Comparison of ENCODE assay signal across 8 mouse cellular contexts in genomic region chr10:31609066-31609961, GRCm38 (mm10). TPM values are rescaled to one million over a fixed set of nuclear protein-coding genes. Genes with fewer than 3 reads are reported as not detected.
DNase-seq lines count a peak whose midpoint lies in the region; ATAC-seq and TF ChIP-seq lines count a peak whose summit lies in the region.

Gene Rnf217, minus strand, starts transcription at chr10:31609184.

- peak within 1 kb of the TSS; percentile 94 for H3K9ac ChIP-seq in hindbrain, postnatal 0 days (replicated peaks; ENCODE audit: low read length)

- peaks cover 21% of the 10 kb centered on the region for H3K4me1 ChIP-seq in hindbrain, postnatal 0 days (ENCODE audit: insufficient read depth, low read length)

- TF ChIP-seq CTCF in hindbrain, postnatal 0 days (IDR thresholded peaks at IDR 0.05; ENCODE audit: low read depth) = no peak

- peak; percentile 87 for DNase-seq in adrenal gland, adult 2 months
- peak; percentile 69 for DNase-seq in gastrocnemius, postnatal 14 days
- peak; percentile 77 for DNase-seq in hindbrain, postnatal 0 days (ENCODE audit: low spot score)
- peak; percentile 55 to 76 for DNase-seq in left cerebral cortex, adult 9 months (ENCODE audit: low spot score in 2 of 2)
- DNase-seq in lung, postnatal 4 days = peak; percentile 69 to 78
- peak; percentile 38 for DNase-seq in retina, postnatal 7 days (ENCODE audit: low read depth, low spot score)

- peak within 1 kb of the TSS; percentile 86 for H3K27ac ChIP-seq in hindbrain, postnatal 0 days

- peak within 1 kb of the TSS; percentile 89 for H3K4me3 ChIP-seq in hindbrain, postnatal 0 days (ENCODE audit: low read length)

- WGBS in hindbrain, postnatal 0 days = under 1% methylated on average over 80 of the region's 106 CpGs

- H3K27me3 ChIP-seq in hindbrain, postnatal 0 days (ENCODE audit: insufficient read depth, low read length) = no peaks in the 10 kb centered on the region

- H3K4me2 ChIP-seq in hindbrain, postnatal 0 days (ENCODE audit: low read depth, low read length) = peak within 1 kb of the TSS; percentile 81

- peak; percentile 61 for ATAC-seq in common myeloid progenitor, adult 5-6 weeks (replicated peaks; ENCODE audit: low read depth, poor library complexity, severe bottlenecking)
- peak; percentile 88 for ATAC-seq in hindbrain, postnatal 0 days
- ATAC-seq in inflammation-experienced regulatory T-cells, adult 6 months = no peak

- H3K36me3 ChIP-seq in hindbrain, postnatal 0 days (ENCODE audit: insufficient read depth, low read length) = no peaks in the 10 kb centered on the region

- intact Hi-C loops in gastrocnemius, postnatal 14 days (cut with DNase I; ENCODE audit: low total_unique reads) = loop anchor here (10.0 kb wide), 1 partner anchor 85 kb away; no protein-coding TSS in a partner anchor

- H3K9me3 ChIP-seq in hindbrain, postnatal 0 days (ENCODE audit: low read length) = no peaks in the 10 kb centered on the region

RNA-seq across cellular contexts. Expression of gene Rnf217, which starts in this region (rescaled TPM):
- 1 to 10 TPM; 7.5 to 9.1 TPM for total RNA-seq in adrenal gland, adult 2 months (2021)
- polyA plus RNA-seq in adrenal gland, adult 2 months (2012; rRNA removed) = 4.0 and 4.1 TPM in 2 replicates
- total RNA-seq in common myeloid progenitor, adult 5-6 weeks (2017) = 1.3 and 2.2 TPM in 2 replicates
- total RNA-seq in gastrocnemius, postnatal 14 days (2021) = 1 to 10 TPM; 6.0 to 6.7 TPM
- 10.5 and 11.2 TPM in 2 replicates for total RNA-seq in hindbrain, postnatal 0 days (2014; rRNA removed)
- 1.8 TPM in 2 replicates for polyA plus RNA-seq in hindbrain, postnatal 0 days (2015; fragmentation: Nextera tagmentation; extraction: Ambion mirVana)
- polyA plus RNA-seq in inflammation-experienced regulatory T-cells, adult 6 months (2017; shearing (Covaris generic)) = not detected
